Mouse (Mus musculus) embryo, embryonic 10.5 days (tissue): ENCODE results near the gene Prr29.
"Not testable (repeated sequence)": the region's sequence is repeated elsewhere in the genome, so short reads cannot be mapped to it uniquely, and the experiment has no call there.

Experiments
- DNase-seq: peaks from one replicate; pipeline ENCODE4 v3.0.0-alpha.2; 2015; ENCODE audit warnings: low spot score

The Prr29 gene

GRCm38 (mm10) chr11:106355382-106356128 is 9.7 kb upstream of the Prr29 start:
- DNase-seq = no peak

GRCm38 (mm10) chr11:106359350-106359749 is 5.9 kb upstream of the Prr29 start:
- peak; percentile 64 for DNase-seq

- peak; percentile 29 for DNase-seq
These were observed 560 bp upstream of the Prr29 start for GRCm38 (mm10) chr11:106364712-106365111.

- peak; percentile 85 for DNase-seq
These were observed 1.0 kb downstream of the Prr29 start for GRCm38 (mm10) chr11:106366316-106366715.

GRCm38 (mm10) chr11:106373998-106374397 is 8.7 kb downstream of the Prr29 start:
- no peak for DNase-seq

- no peak for DNase-seq
These were observed 9.3 kb downstream of the Prr29 start for GRCm38 (mm10) chr11:106374559-106374958.

GRCm38 (mm10) chr11:106374979-106375378 is 9.7 kb downstream of the Prr29 start:
- no peak for DNase-seq

GRCm38 (mm10) chr11:106381011-106381410 is 15.7 kb downstream of the Prr29 start:
- DNase-seq = no peak

- no peak for DNase-seq
These were observed 16.6 kb downstream of the Prr29 start for GRCm38 (mm10) chr11:106381883-106382282.

GRCm38 (mm10) chr11:106382424-106382823 is 17.2 kb downstream of the Prr29 start:
- no peak for DNase-seq

GRCm38 (mm10) chr11:106383051-106383790 is 17.9 kb downstream of the Prr29 start:
- DNase-seq = no peak

- no peak for DNase-seq
These were observed 21.1 kb downstream of the Prr29 start for GRCm38 (mm10) chr11:106386409-106386808.

- DNase-seq = no peak
These were observed 21.7 kb downstream of the Prr29 start for GRCm38 (mm10) chr11:106387020-106387419.

- DNase-seq = no peak
These were observed 22.5 kb downstream of the Prr29 start, which contains the start of gene Icam2 for GRCm38 (mm10) chr11:106387791-106388216. Gene Icam2, minus strand, starts transcription at chr11:106388075.

- DNase-seq = no peak
These were observed 24.3 kb downstream of the Prr29 start for GRCm38 (mm10) chr11:106389611-106390010.

GRCm38 (mm10) chr11:106390757-106391156 is 25.5 kb downstream of the Prr29 start:
- DNase-seq = no peak

GRCm38 (mm10) chr11:106391546-106392188 is 26.4 kb downstream of the Prr29 start:
- DNase-seq = peak; percentile 89

- no peak for DNase-seq
These were observed 27.5 kb downstream of the Prr29 start for GRCm38 (mm10) chr11:106392597-106393330.

- no peak for DNase-seq
These were observed 28.0 kb downstream of the Prr29 start for GRCm38 (mm10) chr11:106393331-106393616.

- not testable (repeated sequence) for DNase-seq
These were observed 28.8 kb downstream of the Prr29 start for GRCm38 (mm10) chr11:106394055-106394454.

GRCm38 (mm10) chr11:106397656-106398055 is 32.4 kb downstream of the Prr29 start:
- no peak for DNase-seq

GRCm38 (mm10) chr11:106398481-106398880 is 33.2 kb downstream of the Prr29 start:
- no peak for DNase-seq
